Mouse (Mus musculus): ENCODE data around the gene Pdlim4.

DNA sequence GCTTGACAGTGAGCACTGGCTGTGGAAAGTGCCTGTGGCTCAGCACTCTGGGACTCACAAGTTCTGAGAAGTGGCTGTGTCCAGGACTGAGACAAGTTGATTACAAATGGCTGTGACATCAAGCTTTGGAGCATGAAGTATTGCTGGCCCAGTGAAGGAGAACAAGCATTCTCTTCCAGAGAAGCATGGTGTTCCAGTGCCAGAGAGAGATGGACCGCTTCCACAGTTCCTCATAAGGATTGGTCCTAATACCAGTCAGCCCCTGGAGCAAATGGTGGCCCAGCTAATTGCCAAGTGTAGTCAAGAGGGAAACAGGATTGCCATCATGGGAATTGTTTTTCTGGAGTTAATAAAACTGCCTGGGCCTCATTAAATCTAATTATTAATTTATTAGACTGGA is 7.3 kb upstream of the Pdlim4 start:
- no peak for TF ChIP-seq CTCF (IDR thresholded peaks at IDR 0.05; ENCODE audit: insufficient read depth, low read depth, low read length)
- TF ChIP-seq POLR2A (IDR thresholded peaks at IDR 0.05; ENCODE audit: insufficient read depth, low read depth, low read length): no peak
